Mouse (Mus musculus) forebrain, postnatal 0 days (tissue): Measurements from ENCODE around the gene Ccnjl. TPM values are rescaled to one million over a fixed set of nuclear protein-coding genes. Genes with fewer than 3 reads are reported as not detected.

Experiments
- ATAC-seq: fragments of 200-750 bp; cut with Nextera tagmentation; 2 replicates; pipeline ENCODE4 v1.8.0; 2017; ENCODE audit warnings: mild to moderate bottlenecking, moderate library complexity
- DNase-seq: peaks from one replicate; pipeline ENCODE4 v3.0.0-alpha.2; 2015
- H3K27ac ChIP-seq: fragments of 300-500 bp; sonication (generic); 2 replicates; pipeline ENCODE4 v1.5.1; 2014; ENCODE audit warnings: low read depth, mild to moderate bottlenecking, antibody characterized with exemption, low read length, moderate library complexity, mixed read lengths
- H3K27me3 ChIP-seq: fragments of 300-500 bp; sonication (generic); 2 replicates; pipeline ENCODE4 v1.6.1; 2014; ENCODE audit warnings: mild to moderate bottlenecking, low read length, mixed read lengths; ENCODE audit not compliant: insufficient read depth
- H3K36me3 ChIP-seq: fragments of 300-500 bp; sonication (generic); 2 replicates; pipeline ENCODE4 v1.6.1; 2014; ENCODE audit warnings: mild to moderate bottlenecking, moderate library complexity; ENCODE audit not compliant: insufficient read depth
- H3K4me1 ChIP-seq: fragments of 300-500 bp; sonication (generic); 2 replicates; pipeline ENCODE4 v1.6.1; 2014; ENCODE audit warnings: antibody characterized with exemption; ENCODE audit not compliant: insufficient read depth
- H3K4me2 ChIP-seq: fragments of 300-500 bp; sonication (generic); 2 replicates; pipeline ENCODE4 v1.6.1; 2014; ENCODE audit warnings: low read depth, mild to moderate bottlenecking, moderate library complexity
- H3K4me3 ChIP-seq: fragments of 300-500 bp; sonication (generic); 2 replicates; pipeline ENCODE4 v1.5.1; 2014; ENCODE audit warnings: low read depth, low read length, mixed read lengths
- H3K9ac ChIP-seq: fragments of 300-500 bp; sonication (generic); 2 replicates; pipeline ENCODE4 v1.6.1; 2014; ENCODE audit warnings: mild to moderate bottlenecking
- H3K9me3 ChIP-seq: fragments of 300-500 bp; sonication (generic); 2 replicates; pipeline ENCODE4 v1.6.1; 2016; ENCODE audit warnings: low read length
- CTCF ChIP-seq: sonication (generic); IDR thresholded peaks from 2 replicates; pipeline ENCODE4 v1.5.1; 2016; ENCODE audit warnings: antibody characterized with exemption, control low read depth, low read depth
- WGBS: fragments of 180-500 bp; shearing (Covaris S2); extraction: QIAGEN DNeasy Blood & Tissue Kit; methylation state at CpG from one replicate; pipeline ENCODE4 v1.1.7; 2014; 5-methylcytosine and 5-hydroxymethylcytosine counted together
- polyA plus RNA-seq: library from polyadenylated mRNA; unstranded; fragments of >200 nt; fragmentation: Nextera tagmentation; extraction: Ambion mirVana; gene quantifications from 2 replicates; pipeline ENCODE4 v1.2.1, GENCODE M21; 2015
- total RNA-seq: library from RNA; depleted of rRNA; stranded (reverse); fragments of >200 nt; gene quantifications from 2 replicates; pipeline ENCODE4 v1.2.3, GENCODE M21; 2014

The Ccnjl gene
- total and polyA plus RNA-seq, 2 experiments from 2014 or later = 1.3 to 4.5 TPM

GRCm38 (mm10) chr11:43604891-43605290, 76.3 kb downstream of the Ccnjl start:
- no peaks in the 10 kb centered on the region for H3K9me3 ChIP-seq
- no peak overlapping the region for H3K4me3 ChIP-seq
- ATAC-seq = no peak
- 91% methylated on average over 6 of the region's 6 CpGs for WGBS
- TF ChIP-seq CTCF = no peak
- no peaks in the 10 kb centered on the region for H3K27me3 ChIP-seq
- no peaks in the 10 kb centered on the region for H3K36me3 ChIP-seq
- no peak for DNase-seq
- no peak overlapping the region for H3K27ac ChIP-seq
- no peak overlapping the region for H3K9ac ChIP-seq
- no peaks in the 10 kb centered on the region for H3K4me1 ChIP-seq
- no peak overlapping the region for H3K4me2 ChIP-seq

GRCm38 (mm10) chr11:43605859-43606258, 77.3 kb downstream of the Ccnjl start:
- WGBS = 92% methylated on average over 6 of the region's 6 CpGs
- Histone ChIP-seq H3K4me1 (no peaks in the 10 kb centered on the region), H3K9me3 (no peaks in the 10 kb centered on the region), H3K36me3 (no peaks in the 10 kb centered on the region), H3K9ac (no peak overlapping the region), H3K4me3 (no peak overlapping the region), H3K27me3 (no peaks in the 10 kb centered on the region), H3K4me2 (no peak overlapping the region), H3K27ac (no peak overlapping the region)
- DNase-seq (no peak), ATAC-seq (no peak)
- no peak for TF ChIP-seq CTCF

- ATAC-seq = no peak
- TF ChIP-seq CTCF = no peak
- no peaks in the 10 kb centered on the region for H3K27me3 ChIP-seq
- WGBS = 27% methylated on average over 3 of the region's 3 CpGs
- no peak overlapping the region for H3K27ac ChIP-seq
- H3K36me3 ChIP-seq = no peaks in the 10 kb centered on the region
- H3K9ac ChIP-seq = no peak overlapping the region
- no peak overlapping the region for H3K4me2 ChIP-seq
- H3K4me3 ChIP-seq = no peak overlapping the region
- H3K9me3 ChIP-seq = no peaks in the 10 kb centered on the region
- DNase-seq = no peak
- H3K4me1 ChIP-seq = no peaks in the 10 kb centered on the region
Measured at GRCm38 (mm10) chr11:43608440-43608839, 79.9 kb downstream of the Ccnjl start.

GRCm38 (mm10) chr11:43610006-43610661, 81.5 kb downstream of the Ccnjl start:
- no peak overlapping the region for H3K4me3 ChIP-seq
- no peak overlapping the region for H3K4me2 ChIP-seq
- H3K27me3 ChIP-seq = no peaks in the 10 kb centered on the region
- TF ChIP-seq CTCF = no peak
- WGBS = 35% methylated on average over 10 of the region's 10 CpGs
- no peak overlapping the region for H3K27ac ChIP-seq
- no peaks in the 10 kb centered on the region for H3K9me3 ChIP-seq
- DNase-seq (no peak), ATAC-seq (0 out of 2 replicates have a peak, but pooled peaks have one; percentile 19)
- H3K36me3 ChIP-seq = no peaks in the 10 kb centered on the region
- H3K9ac ChIP-seq = no peak overlapping the region
- H3K4me1 ChIP-seq = no peaks in the 10 kb centered on the region

GRCm38 (mm10) chr11:43610662-43611033, 82.1 kb downstream of the Ccnjl start:
- WGBS = 72% methylated on average over 5 of the region's 5 CpGs
- Histone ChIP-seq H3K4me3 (no peak overlapping the region), H3K9me3 (no peaks in the 10 kb centered on the region), H3K4me2 (no peak overlapping the region), H3K36me3 (no peaks in the 10 kb centered on the region), H3K4me1 (no peaks in the 10 kb centered on the region), H3K9ac (no peak overlapping the region), H3K27ac (no peak overlapping the region), H3K27me3 (no peaks in the 10 kb centered on the region)
- DNase-seq = no peak
- ATAC-seq = no peak
- no peak for TF ChIP-seq CTCF

- peak; percentile 92 for ATAC-seq
Measured at GRCm38 (mm10) chr11:43612834-43613488, 84.4 kb downstream of the Ccnjl start.

GRCm38 (mm10) chr11:43617924-43618323, 89.3 kb downstream of the Ccnjl start:
- WGBS = 40% methylated on average over 5 of the region's 5 CpGs
- H3K27ac ChIP-seq = 0 out of 2 replicates have a peak overlapping the region, but pooled peaks have one; percentile 35
- DNase-seq = peak; percentile 18
- peaks cover 7% of the 10 kb centered on the region for H3K4me1 ChIP-seq
- no peak overlapping the region for H3K4me3 ChIP-seq
- H3K4me2 ChIP-seq = no peak overlapping the region
- H3K9ac ChIP-seq = no peak overlapping the region
- H3K9me3 ChIP-seq = no peaks in the 10 kb centered on the region
- peak; percentile 58 for ATAC-seq
- no peaks in the 10 kb centered on the region for H3K27me3 ChIP-seq
- no peaks in the 10 kb centered on the region for H3K36me3 ChIP-seq
- TF ChIP-seq CTCF = no peak

More at GRCm38 (mm10) chr11:43612834-43613488, 84.4 kb downstream of the Ccnjl start:
- WGBS = 18% methylated on average over 12 of the region's 12 CpGs
- Histone ChIP-seq H3K4me1 (0 out of 2 replicates have a peak, but pooled peaks cover under 1% of the 10 kb centered on the region), H3K36me3 (no peaks in the 10 kb centered on the region), H3K27me3 (no peaks in the 10 kb centered on the region), H3K4me3 (no peak overlapping the region), H3K4me2 (no peak overlapping the region), H3K27ac (no peak overlapping the region; the same call in 1 of the 2 replicates), H3K9me3 (no peaks in the 10 kb centered on the region), H3K9ac (peak overlapping the region; percentile 19; the same call in 1 of the 2 replicates)
- TF ChIP-seq CTCF = peak; percentile 81
- peak; percentile 92 for DNase-seq
